Mouse (Mus musculus) midbrain, embryonic 14.5 days (tissue): Measurements from ENCODE around the gene Rbm42. TPM values are rescaled to one million over a fixed set of nuclear protein-coding genes. Genes with fewer than 3 reads are reported as not detected.

Experiments used
- ATAC-seq: fragments of 200-750 bp; cut with Nextera tagmentation; 2 replicates; pipeline ENCODE4 v1.8.0; 2017; ENCODE audit warnings: moderate number of reproducible peaks, moderate library complexity; ENCODE audit not compliant: low FRiP score, low TSS enrichment
- DNase-seq: peaks from one replicate; pipeline ENCODE4 v3.0.0-alpha.2; 2015
- H3K27ac ChIP-seq: fragments of 300-500 bp; sonication (generic); replicated peaks from 2 replicates; pipeline ENCODE4 v1.5.1; 2014; ENCODE audit warnings: mild to moderate bottlenecking, low read depth, low read length, moderate library complexity
- H3K27me3 ChIP-seq: fragments of 300-500 bp; sonication (generic); 2 replicates; pipeline ENCODE4 v1.6.1; 2014; ENCODE audit warnings: low read length, control low read depth, mixed read lengths; ENCODE audit not compliant: control insufficient read depth, insufficient read depth
- H3K36me3 ChIP-seq: fragments of 300-500 bp; sonication (generic); 2 replicates; pipeline ENCODE4 v1.6.1; 2014; ENCODE audit warnings: low read length, control low read depth; ENCODE audit not compliant: control insufficient read depth, insufficient read depth
- H3K4me1 ChIP-seq: fragments of 300-500 bp; sonication (generic); 2 replicates; pipeline ENCODE4 v1.6.1; 2014; ENCODE audit warnings: mild to moderate bottlenecking, antibody characterized with exemption, low read length, control low read depth; ENCODE audit not compliant: control insufficient read depth, insufficient read depth
- H3K4me2 ChIP-seq: fragments of 300-500 bp; sonication (generic); 2 replicates; pipeline ENCODE4 v1.6.1; 2014; ENCODE audit warnings: mild to moderate bottlenecking, low read length, moderate library complexity
- H3K4me3 ChIP-seq: fragments of 300-500 bp; sonication (generic); replicated peaks from 2 replicates; pipeline ENCODE4 v1.5.1; 2014; ENCODE audit warnings: low read depth, low read length
- H3K9ac ChIP-seq: fragments of 300-500 bp; sonication (generic); replicated peaks from 2 replicates; pipeline ENCODE4 v1.6.1; 2014; ENCODE audit warnings: mild to moderate bottlenecking, low read length, moderate library complexity
- H3K9me3 ChIP-seq: fragments of 300-500 bp; sonication (generic); 2 replicates; pipeline ENCODE4 v1.6.1; 2016; ENCODE audit warnings: low read length, control low read depth, mixed read lengths; ENCODE audit not compliant: control insufficient read depth
- WGBS: fragments of 180-500 bp; shearing (Covaris S2); extraction: QIAGEN DNeasy Blood & Tissue Kit; methylation state at CpG from one replicate; pipeline ENCODE4 v1.1.7; 2014; 5-methylcytosine and 5-hydroxymethylcytosine counted together
- polyA plus RNA-seq: library from polyadenylated mRNA; unstranded; fragments of >200 nt; fragmentation: Nextera tagmentation; extraction: Ambion mirVana; gene quantifications from 2 replicates; pipeline ENCODE4 v1.2.1, GENCODE M21; 2014

The Rbm42 gene
- polyA plus RNA-seq, 1 experiment from 2014 or later: 126 TPM

- WGBS: 77% methylated on average over 8 of the region's 8 CpGs
- DNase-seq: no peak
These were observed 37.3 kb downstream of the Rbm42 start, which contains the start of gene Upk1a for GRCm38 (mm10) chr7:30612654-30613402. Gene Upk1a (minus strand): TSS chr7:30612847.

DNA sequence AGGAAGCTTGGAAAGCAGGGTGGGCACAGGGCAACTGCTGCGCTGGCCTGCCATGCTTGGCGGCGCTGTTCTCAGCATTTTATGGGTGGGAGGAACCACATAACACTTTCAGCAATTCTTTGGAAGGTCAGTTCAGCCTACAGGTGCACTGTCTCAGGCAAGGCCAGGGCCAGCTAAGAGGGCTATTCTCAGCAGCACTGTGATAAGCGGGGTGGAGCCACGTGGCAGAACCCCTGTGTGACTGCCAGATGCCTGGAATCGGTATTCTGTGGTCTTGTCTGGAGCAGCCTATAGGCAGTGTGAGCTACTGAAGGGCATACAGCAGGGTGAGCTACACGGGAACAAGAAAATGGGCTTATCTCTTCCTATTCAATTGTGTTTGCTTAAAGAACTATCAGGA is 40.1 kb downstream of the Rbm42 start:
- Histone ChIP-seq H3K4me3 (no peak overlapping the region), H3K27me3 (no peaks in the 10 kb centered on the region), H3K36me3 (0 out of 2 replicates have a peak, but pooled peaks cover 1% of the 10 kb centered on the region), H3K4me2 (no peak overlapping the region), H3K9ac (no peak overlapping the region), H3K9me3 (no peaks in the 10 kb centered on the region), H3K27ac (no peak overlapping the region), H3K4me1 (no peaks in the 10 kb centered on the region)
- ATAC-seq (no peak), DNase-seq (no peak)
- WGBS: 57% methylated on average over 7 of the region's 7 CpGs

More at GRCm38 (mm10) chr7:30612654-30613402, 37.3 kb downstream of the Rbm42 start, which contains the start of gene Upk1a:
- ATAC-seq: no peak
- H3K27ac ChIP-seq: no peak within 1 kb of the TSS
- H3K9ac ChIP-seq: no peak within 1 kb of the TSS
- peaks cover 29% of the 10 kb centered on the region for H3K36me3 ChIP-seq
- H3K9me3 ChIP-seq: no peaks in the 10 kb centered on the region
- H3K4me3 ChIP-seq: no peak within 1 kb of the TSS
- H3K4me2 ChIP-seq: no peak within 1 kb of the TSS
- H3K4me1 ChIP-seq: no peaks in the 10 kb centered on the region
- H3K27me3 ChIP-seq: no peaks in the 10 kb centered on the region

GRCm38 (mm10) chr7:30608476-30608875 is 41.6 kb downstream of the Rbm42 start:
- ATAC-seq: no peak
- H3K9ac ChIP-seq: no peak overlapping the region

GRCm38 (mm10) chr7:30607706-30608309 is 42.3 kb downstream of the Rbm42 start:
- Histone ChIP-seq H3K9me3 (no peaks in the 10 kb centered on the region), H3K9ac (no peak overlapping the region), H3K4me3 (no peak overlapping the region), H3K36me3 (no peaks in the 10 kb centered on the region), H3K4me2 (no peak overlapping the region), H3K27me3 (no peaks in the 10 kb centered on the region), H3K27ac (no peak overlapping the region), H3K4me1 (no peaks in the 10 kb centered on the region)
- 28% methylated on average over 8 of the region's 8 CpGs for WGBS
- no peak; the same call in 1 of the 2 replicates for ATAC-seq
- DNase-seq: peak; percentile 63

More at GRCm38 (mm10) chr7:30608476-30608875, 41.6 kb downstream of the Rbm42 start:
- WGBS: 50% methylated on average over 16 of the region's 16 CpGs
- Histone ChIP-seq H3K27me3 (no peaks in the 10 kb centered on the region), H3K9me3 (no peaks in the 10 kb centered on the region), H3K27ac (no peak overlapping the region), H3K36me3 (no peaks in the 10 kb centered on the region), H3K4me3 (no peak overlapping the region), H3K4me1 (no peaks in the 10 kb centered on the region), H3K4me2 (no peak overlapping the region)
- no peak for DNase-seq

DNA sequence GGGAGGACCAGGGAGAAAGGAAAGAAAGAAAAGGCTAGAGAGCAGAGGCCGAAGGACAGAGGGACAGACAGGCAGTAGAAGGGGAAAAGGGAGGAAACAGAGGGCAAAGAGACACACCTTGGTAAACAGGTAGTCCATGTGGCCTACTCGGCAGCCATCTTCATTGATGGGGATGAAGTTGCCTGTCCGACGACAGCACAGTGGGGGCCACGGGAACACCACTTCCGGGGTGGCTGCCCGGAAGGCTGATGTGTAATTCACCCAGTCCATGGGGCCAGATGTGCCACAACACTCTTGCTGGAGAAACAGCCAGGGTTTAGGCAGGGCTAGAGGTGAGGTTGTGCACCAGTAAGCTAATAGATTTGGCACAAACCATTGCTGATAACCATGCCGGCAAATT is 45.2 kb downstream of the Rbm42 start:
- Histone ChIP-seq H3K9me3 (no peaks in the 10 kb centered on the region), H3K4me3 (no peak overlapping the region), H3K27me3 (no peaks in the 10 kb centered on the region), H3K4me2 (no peak overlapping the region), H3K27ac (no peak overlapping the region), H3K36me3 (no peaks in the 10 kb centered on the region), H3K9ac (no peak overlapping the region), H3K4me1 (no peaks in the 10 kb centered on the region)
- WGBS: 87% methylated on average over 8 of the region's 8 CpGs
- DNase-seq (no peak), ATAC-seq (no peak)

GRCm38 (mm10) chr7:30604424-30604823 is 45.7 kb downstream of the Rbm42 start:
- Histone ChIP-seq H3K4me1 (0 out of 2 replicates have a peak, but pooled peaks cover 3% of the 10 kb centered on the region), H3K36me3 (no peaks in the 10 kb centered on the region), H3K4me2 (no peak overlapping the region), H3K27me3 (no peaks in the 10 kb centered on the region), H3K4me3 (no peak overlapping the region), H3K9ac (no peak overlapping the region), H3K9me3 (no peaks in the 10 kb centered on the region), H3K27ac (no peak overlapping the region)
- DNase-seq: no peak
- ATAC-seq: no peak
- 64% methylated on average over 8 of the region's 8 CpGs for WGBS

GRCm38 (mm10) chr7:30602583-30602982 is 47.5 kb downstream of the Rbm42 start:
- H3K27ac ChIP-seq: no peak overlapping the region
- no peaks in the 10 kb centered on the region for H3K36me3 ChIP-seq
- 66% methylated on average over 3 of the region's 3 CpGs for WGBS
- H3K4me2 ChIP-seq: no peak overlapping the region
- no peak overlapping the region for H3K4me3 ChIP-seq
- no peaks in the 10 kb centered on the region for H3K27me3 ChIP-seq
- no peak for DNase-seq
- no peak overlapping the region for H3K9ac ChIP-seq
- no peaks in the 10 kb centered on the region for H3K9me3 ChIP-seq
- 0 out of 2 replicates have a peak, but pooled peaks cover 3% of the 10 kb centered on the region for H3K4me1 ChIP-seq
- no peak for ATAC-seq

GRCm38 (mm10) chr7:30600651-30601050 is 49.5 kb downstream of the Rbm42 start:
- no peak overlapping the region; the same call in 1 of the 2 replicates for H3K4me2 ChIP-seq
- H3K4me1 ChIP-seq: 0 out of 2 replicates have a peak, but pooled peaks cover 3% of the 10 kb centered on the region
- no peak for ATAC-seq
- DNase-seq: no peak
- 79% methylated on average over 7 of the region's 7 CpGs for WGBS
- no peak overlapping the region for H3K4me3 ChIP-seq
- H3K27ac ChIP-seq: no peak overlapping the region
- H3K27me3 ChIP-seq: no peaks in the 10 kb centered on the region
- H3K9ac ChIP-seq: no peak overlapping the region
- H3K9me3 ChIP-seq: no peaks in the 10 kb centered on the region
- H3K36me3 ChIP-seq: no peaks in the 10 kb centered on the region
